Mouse (Mus musculus) left cerebral cortex, adult 18-20 months (tissue): Measurements from ENCODE around the gene Gnas. TPM values are rescaled to one million over a fixed set of nuclear protein-coding genes. Genes with fewer than 3 reads are reported as not detected.
"Not testable (repeated sequence)": the region's sequence is repeated elsewhere in the genome, so short reads cannot be mapped to it uniquely, and the experiment has no call there.

Experiments used
- DNase-seq, 2 experiments: peaks; one replicate each; pipeline ENCODE4 v3.0.0; 2021 to 2022; ENCODE audit warnings: low spot score in 2 of 2, mixed read lengths in 1 of 2
- microRNA-seq, 2 experiments: library from miRNA; unstranded; fragments of <30 nt; microRNA quantifications; one replicate each; pipeline ENCODE4 v1.2.0; 2021
- total RNA-seq, 2 experiments: library from RNA; stranded (reverse); gene quantifications; 2 replicates each; pipeline ENCODE4 v1.2.3; 2021

Gnas gene
- total RNA-seq, 2 experiments from 2014 or later: 1,817 to 1,846 TPM

- DNase-seq: no peak
Observed at GRCm38 (mm10) chr2:174344996-174345395, 60.9 kb downstream of the Gnas start.

GRCm38 (mm10) chr2:174346612-174346998 is 62.5 kb downstream of the Gnas start, which contains the start of gene Gm20721:
Gm20721 (minus strand) TSS chr2:174346712.
- DNase-seq: no peak

DNA sequence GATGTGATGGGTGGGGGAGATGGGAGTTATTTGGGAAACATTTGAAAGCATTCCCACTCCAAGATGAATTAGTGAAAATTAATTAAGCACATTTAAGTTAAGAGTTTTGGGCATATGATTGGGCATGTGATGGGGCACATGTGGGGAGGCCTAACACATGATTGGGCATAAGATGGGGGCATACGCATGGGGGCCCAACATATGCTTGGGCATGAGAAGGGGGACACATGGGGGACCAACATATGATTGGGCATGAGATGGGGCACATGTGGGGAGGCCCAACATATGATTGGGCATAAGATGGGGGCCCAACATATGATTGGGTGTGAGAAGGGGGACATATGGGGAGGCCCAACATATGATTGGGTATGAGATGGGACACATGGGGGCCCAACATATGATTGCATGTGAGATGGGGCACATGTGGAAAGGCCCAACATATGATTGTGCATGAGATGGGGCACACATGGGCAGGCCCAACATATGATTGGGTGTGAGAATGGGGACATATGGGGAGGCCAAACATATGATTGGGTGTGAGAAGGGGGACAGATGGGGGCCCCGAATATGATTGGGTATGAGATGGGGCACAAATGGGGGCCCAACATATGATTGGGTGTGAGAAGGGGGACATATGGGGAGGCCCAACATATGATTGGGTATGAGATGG is 63.0 kb downstream of the Gnas start:
- DNase-seq: not testable (repeated sequence)

DNA sequence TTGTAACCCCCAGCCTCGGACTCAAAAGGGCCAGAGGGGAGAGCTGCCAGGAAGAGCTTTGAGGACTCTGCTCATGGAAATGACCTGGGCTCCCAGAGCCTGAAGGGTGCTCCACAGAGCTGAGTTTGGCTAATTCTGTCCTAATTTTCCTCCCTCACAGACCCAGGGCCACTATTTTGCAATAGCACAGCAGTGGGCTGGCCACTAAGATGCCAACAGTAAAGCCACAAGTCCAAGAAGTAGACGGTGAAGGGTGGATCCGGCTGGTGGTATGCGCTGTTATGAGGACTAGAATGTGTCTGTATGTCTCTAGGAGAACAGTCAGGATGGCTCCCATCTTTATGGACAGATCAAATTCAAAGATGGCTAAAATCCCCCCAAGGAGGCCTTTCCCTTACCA is 74.4 kb downstream of the Gnas start:
- no peak for DNase-seq

DNA sequence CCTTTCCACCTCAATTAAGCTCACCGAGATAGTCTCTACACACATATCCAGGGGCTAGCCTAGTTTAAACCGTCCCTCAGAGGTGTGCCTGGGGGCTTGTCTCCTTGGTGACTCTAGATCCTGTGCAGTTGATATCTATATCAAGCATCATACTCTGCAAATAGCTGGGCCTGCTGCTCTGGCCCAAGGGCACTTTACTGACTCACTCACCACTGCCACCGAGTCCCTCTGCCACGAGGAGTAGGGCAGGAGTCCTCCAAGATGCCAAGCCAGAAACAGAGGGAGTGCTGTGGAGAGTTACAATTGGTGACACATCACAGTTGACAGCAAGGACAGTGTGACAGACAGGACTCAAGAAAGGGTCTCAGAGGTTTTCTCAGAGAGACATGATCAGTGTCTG is 75.5 kb downstream of the Gnas start:
- no peak for DNase-seq

- no peak for DNase-seq
Observed at GRCm38 (mm10) chr2:174366571-174366970, 82.5 kb downstream of the Gnas start.

GRCm38 (mm10) chr2:174381021-174381420 is 96.9 kb downstream of the Gnas start:
- DNase-seq: no peak

GRCm38 (mm10) chr2:174391936-174392335 is 107.8 kb downstream of the Gnas start:
- DNase-seq: no peak

DNA sequence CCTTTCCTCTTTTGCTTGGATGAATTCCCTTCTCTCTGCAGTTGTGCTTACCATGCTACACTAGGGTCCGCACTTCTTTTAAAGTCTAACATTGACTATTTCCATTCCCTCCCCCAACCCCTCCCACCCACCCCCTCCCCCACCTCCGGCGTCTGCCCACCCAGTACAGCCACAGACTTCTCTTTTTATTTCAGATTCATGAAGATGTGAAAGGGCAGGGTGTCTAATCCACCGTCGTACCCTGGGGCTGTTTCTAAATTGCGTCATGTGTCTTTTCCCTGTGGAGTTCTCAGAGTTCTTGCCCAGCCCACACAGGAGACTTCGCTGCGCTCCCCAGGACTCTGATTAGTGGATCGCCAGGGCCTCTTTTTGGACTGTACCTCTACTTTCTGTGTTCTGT is 108.4 kb downstream of the Gnas start:
- no peak for DNase-seq

- DNase-seq: no peak
Observed at GRCm38 (mm10) chr2:174393383-174393782, 109.3 kb downstream of the Gnas start.

Small RNA genes lying within 50 kb of the gene (microRNA-seq; reads per million reads assigned to microRNA genes)
- gene Gm27591 (0 reads per million in 2 experiments), gene Mir296 (248 to 250 reads per million in 2 experiments), gene Mir298 (504 to 617 reads per million in 2 experiments)

Other genes with a start within 250 kb of the Gnas start
- gene Stx16, start 208.0 kb upstream of the Gnas start, total RNA-seq: 10 to 100 TPM; 58.2 to 62.5 TPM
- gene Npepl1, start 174.0 kb upstream of the Gnas start, total RNA-seq: 10 to 100 TPM; 11.8 to 13.9 TPM
- 1 to 10 TPM; 2.4 to 2.7 TPM for gene Gm20721, start 62.4 kb downstream of the Gnas start, total RNA-seq
- 10 to 100 TPM; 48.5 to 52.3 TPM for gene Nelfcd, start 131.5 kb downstream of the Gnas start, total RNA-seq
- 10 to 100 TPM; 39.6 to 45.7 TPM for gene Ctsz, start 154.7 kb downstream of the Gnas start, total RNA-seq
- gene Tubb1, start 166.4 kb downstream of the Gnas start, total RNA-seq: not detected
- 100 to 1,000 TPM; 311 to 338 TPM for gene Atp5e, start 179.8 kb downstream of the Gnas start, total RNA-seq
- 10 to 100 TPM; 51.7 to 57.5 TPM for gene Prelid3b, start 188.8 kb downstream of the Gnas start, total RNA-seq